Mouse (Mus musculus): Measurements from ENCODE around the gene Foxo6. TPM values are rescaled to one million over a fixed set of nuclear protein-coding genes. Genes with fewer than 3 reads are reported as not detected.

The Foxo6 gene
- 0.13 and 0.37 TPM in 2 replicates for polyA plus RNA-seq (2015; fragmentation: Nextera tagmentation; extraction: Ambion mirVana)

DNA sequence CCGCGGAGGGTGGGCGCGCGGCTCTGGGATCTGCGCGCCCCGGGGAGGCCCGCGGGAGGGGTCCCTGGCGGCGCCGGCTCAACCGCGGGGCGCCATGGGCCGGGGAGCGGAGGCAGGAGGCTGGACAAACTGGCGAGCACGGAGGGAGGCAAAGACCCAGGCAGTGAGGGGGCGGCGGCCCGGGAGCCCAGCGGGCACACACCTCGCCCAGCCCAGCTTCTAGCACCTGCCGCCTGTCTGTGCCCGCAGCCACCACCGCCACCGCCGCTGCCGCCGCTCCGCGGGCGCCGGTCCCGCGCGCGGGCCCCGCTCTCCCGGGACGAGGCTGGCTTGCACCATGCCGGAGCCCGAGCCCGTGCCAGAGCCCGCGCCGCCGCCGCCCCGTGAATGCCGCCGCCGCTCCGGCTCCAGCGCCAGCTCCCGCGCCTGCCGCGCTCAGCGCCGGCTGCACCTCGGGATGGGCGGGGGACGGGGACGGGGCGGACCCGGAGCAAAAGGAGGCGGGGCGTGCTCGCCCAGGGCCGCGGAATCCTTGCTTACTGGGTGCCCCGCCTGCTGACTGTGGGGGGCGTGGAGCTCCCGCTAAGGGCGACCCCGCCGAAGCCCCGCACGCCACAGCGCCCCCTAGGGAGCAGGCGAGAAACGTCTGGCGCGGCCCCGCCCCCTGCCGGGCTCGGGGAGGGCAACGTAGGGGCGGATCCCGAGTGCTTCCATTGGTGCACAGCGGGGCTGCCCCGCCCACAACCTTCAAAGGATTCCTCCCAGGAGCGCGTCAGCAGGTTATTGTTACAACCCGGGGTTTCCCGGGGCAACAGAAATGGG lies at the start of gene Foxo6:
Foxo6 (minus strand) TSS at position 60 of the 822 bp plus-strand sequence.
- under 1% methylated on average over 81 of the region's 99 CpGs for WGBS
- Histone ChIP-seq H3K4me1 (peaks cover 20% of the 10 kb centered on the region), H3K9ac (peak within 1 kb of the TSS; percentile 46), H3K9me3 (no peaks in the 10 kb centered on the region), H3K27me3 (replicated peaks) (peaks cover 36% of the 10 kb centered on the region), H3K4me3 (replicated peaks) (peak within 1 kb of the TSS; percentile 63), H3K36me3 (no peaks in the 10 kb centered on the region), H3K4me2 (peak within 1 kb of the TSS; percentile 100), H3K27ac (no peak within 1 kb of the TSS; the same call in 1 of the 2 replicates)
- ATAC-seq (ENCODE audit: insufficient read depth, low FRiP score, low read depth), result peak; percentile 87

DNA sequence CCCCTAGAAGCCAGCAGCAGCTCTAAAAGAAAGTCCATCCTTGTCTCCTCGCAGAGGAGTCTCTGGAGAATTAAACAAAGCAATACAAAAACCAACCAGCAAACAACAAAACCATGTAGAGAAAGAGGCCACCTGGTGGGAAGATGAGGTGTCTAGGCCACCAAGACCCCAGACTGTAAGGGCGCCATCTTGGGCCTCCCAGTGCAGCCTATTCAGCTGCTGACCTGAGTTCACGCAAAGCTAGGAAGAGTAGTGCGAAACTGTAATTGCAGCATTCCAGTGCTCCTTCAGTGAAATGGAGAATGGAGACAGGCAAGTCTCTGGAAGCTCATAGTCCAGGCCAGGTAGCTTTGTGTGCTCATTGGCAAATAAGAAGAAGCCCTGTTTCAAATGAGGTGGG lies 47.2 kb upstream of the Foxo6 start:
- Histone ChIP-seq H3K4me1 (no peaks in the 10 kb centered on the region), H3K27ac (no peak overlapping the region), H3K27me3 (replicated peaks) (no peaks in the 10 kb centered on the region), H3K9me3 (no peaks in the 10 kb centered on the region), H3K4me3 (replicated peaks) (no peak overlapping the region), H3K4me2 (no peak overlapping the region), H3K9ac (no peak overlapping the region), H3K36me3 (no peaks in the 10 kb centered on the region)
- 87% methylated on average over 4 of the region's 4 CpGs for WGBS
- ATAC-seq (ENCODE audit: insufficient read depth, low FRiP score, low read depth), result no peak

- 33% methylated on average over 11 of the region's 11 CpGs for WGBS
Measured at GRCm38 (mm10) chr4:120332934-120333421, 45.8 kb upstream of the Foxo6 start.

GRCm38 (mm10) chr4:120332405-120332933 lies 45.3 kb upstream of the Foxo6 start:
- no peaks in the 10 kb centered on the region for H3K9me3 ChIP-seq
- no peak overlapping the region for H3K4me3 ChIP-seq (replicated peaks)
- H3K27me3 ChIP-seq (replicated peaks), result no peaks in the 10 kb centered on the region
- ATAC-seq (ENCODE audit: insufficient read depth, low FRiP score, low read depth), result no peak
- H3K36me3 ChIP-seq, result no peaks in the 10 kb centered on the region
- no peak overlapping the region for H3K9ac ChIP-seq
- no peak overlapping the region for H3K27ac ChIP-seq
- 44% methylated on average over 7 of the region's 7 CpGs for WGBS
- no peak overlapping the region for H3K4me2 ChIP-seq
- H3K4me1 ChIP-seq, result no peaks in the 10 kb centered on the region

More at GRCm38 (mm10) chr4:120332934-120333421, 45.8 kb upstream of the Foxo6 start:
- H3K4me1 ChIP-seq, result no peaks in the 10 kb centered on the region
- no peak overlapping the region for H3K4me2 ChIP-seq
- no peak overlapping the region for H3K27ac ChIP-seq
- no peak overlapping the region for H3K4me3 ChIP-seq (replicated peaks)
- no peaks in the 10 kb centered on the region for H3K9me3 ChIP-seq
- H3K36me3 ChIP-seq, result no peaks in the 10 kb centered on the region
- H3K9ac ChIP-seq, result no peak overlapping the region
- no peak for ATAC-seq (ENCODE audit: insufficient read depth, low FRiP score, low read depth)
- no peaks in the 10 kb centered on the region for H3K27me3 ChIP-seq (replicated peaks)

DNA sequence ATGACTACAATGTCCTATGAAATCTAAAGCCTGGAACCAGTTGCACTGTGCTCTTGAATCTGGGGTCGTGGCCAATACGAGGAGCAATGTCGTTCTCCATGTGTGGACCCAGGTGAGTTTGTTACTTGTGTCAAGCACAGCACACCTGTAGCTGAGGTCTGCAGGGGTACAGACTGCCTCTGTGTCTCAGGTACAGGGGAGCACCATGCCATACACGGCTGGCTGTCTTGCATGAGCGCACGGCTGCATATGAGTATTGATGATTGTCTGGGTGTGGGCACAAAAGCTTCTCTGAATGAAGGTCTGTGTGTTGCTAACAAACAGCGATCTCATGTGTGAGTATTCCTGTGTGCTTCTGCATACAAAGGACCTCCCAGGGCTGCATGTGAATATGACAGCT lies 44.8 kb upstream of the Foxo6 start:
- H3K9ac ChIP-seq, result no peak overlapping the region
- H3K36me3 ChIP-seq, result no peaks in the 10 kb centered on the region
- no peak overlapping the region for H3K27ac ChIP-seq
- no peak overlapping the region for H3K4me3 ChIP-seq (replicated peaks)
- no peak for ATAC-seq (ENCODE audit: insufficient read depth, low FRiP score, low read depth)
- no peaks in the 10 kb centered on the region for H3K27me3 ChIP-seq (replicated peaks)
- H3K9me3 ChIP-seq, result no peaks in the 10 kb centered on the region
- WGBS, result 80% methylated on average over 7 of the region's 7 CpGs
- H3K4me2 ChIP-seq, result no peak overlapping the region
- H3K4me1 ChIP-seq, result no peaks in the 10 kb centered on the region

- Histone ChIP-seq H3K27me3 (replicated peaks) (no peaks in the 10 kb centered on the region), H3K4me2 (no peak overlapping the region), H3K27ac (no peak overlapping the region), H3K9me3 (no peaks in the 10 kb centered on the region), H3K4me1 (no peaks in the 10 kb centered on the region), H3K36me3 (no peaks in the 10 kb centered on the region), H3K9ac (no peak overlapping the region), H3K4me3 (replicated peaks) (no peak overlapping the region)
- ATAC-seq (ENCODE audit: insufficient read depth, low FRiP score, low read depth), result no peak
- WGBS, result 83% methylated on average over 2 of the region's 2 CpGs
Measured at GRCm38 (mm10) chr4:120331541-120331940, 44.4 kb upstream of the Foxo6 start.

- Histone ChIP-seq H3K4me2 (no peak overlapping the region), H3K27ac (no peak overlapping the region), H3K9ac (no peak overlapping the region), H3K36me3 (no peaks in the 10 kb centered on the region), H3K4me1 (no peaks in the 10 kb centered on the region), H3K9me3 (no peaks in the 10 kb centered on the region), H3K4me3 (replicated peaks) (no peak overlapping the region), H3K27me3 (replicated peaks) (no peaks in the 10 kb centered on the region)
- WGBS, result 55% methylated on average over 4 of the region's 4 CpGs
- no peak for ATAC-seq (ENCODE audit: insufficient read depth, low FRiP score, low read depth)
Measured at GRCm38 (mm10) chr4:120325748-120326147, 38.6 kb upstream of the Foxo6 start.

- Histone ChIP-seq H3K4me1 (no peaks in the 10 kb centered on the region), H3K9me3 (no peaks in the 10 kb centered on the region), H3K9ac (no peak overlapping the region), H3K4me3 (replicated peaks) (no peak overlapping the region), H3K4me2 (no peak overlapping the region), H3K27me3 (replicated peaks) (no peaks in the 10 kb centered on the region), H3K36me3 (no peaks in the 10 kb centered on the region), H3K27ac (no peak overlapping the region)
- no peak for ATAC-seq (ENCODE audit: insufficient read depth, low FRiP score, low read depth)
- 72% methylated on average over 6 of the region's 6 CpGs for WGBS
Measured at GRCm38 (mm10) chr4:120325051-120325450, 37.9 kb upstream of the Foxo6 start.

GRCm38 (mm10) chr4:120323858-120324257 lies 36.7 kb upstream of the Foxo6 start:
- H3K27ac ChIP-seq, result no peak overlapping the region
- H3K4me3 ChIP-seq (replicated peaks), result no peak overlapping the region
- H3K36me3 ChIP-seq, result no peaks in the 10 kb centered on the region
- no peaks in the 10 kb centered on the region for H3K9me3 ChIP-seq
- no peak for ATAC-seq (ENCODE audit: insufficient read depth, low FRiP score, low read depth)
- no peak overlapping the region for H3K9ac ChIP-seq
- H3K4me1 ChIP-seq, result no peaks in the 10 kb centered on the region
- no peak overlapping the region for H3K4me2 ChIP-seq
- WGBS, result 86% methylated on average over 1 of the region's 1 CpGs
- H3K27me3 ChIP-seq (replicated peaks), result no peaks in the 10 kb centered on the region

GRCm38 (mm10) chr4:120323198-120323597 lies 36.0 kb upstream of the Foxo6 start:
- WGBS, result 23% methylated on average over 6 of the region's 6 CpGs
- Histone ChIP-seq H3K4me1 (no peaks in the 10 kb centered on the region), H3K4me3 (replicated peaks) (no peak overlapping the region), H3K9ac (no peak overlapping the region), H3K36me3 (no peaks in the 10 kb centered on the region), H3K27ac (no peak overlapping the region), H3K4me2 (no peak overlapping the region), H3K27me3 (replicated peaks) (no peaks in the 10 kb centered on the region), H3K9me3 (no peaks in the 10 kb centered on the region)
- ATAC-seq (ENCODE audit: insufficient read depth, low FRiP score, low read depth), result no peak

DNA sequence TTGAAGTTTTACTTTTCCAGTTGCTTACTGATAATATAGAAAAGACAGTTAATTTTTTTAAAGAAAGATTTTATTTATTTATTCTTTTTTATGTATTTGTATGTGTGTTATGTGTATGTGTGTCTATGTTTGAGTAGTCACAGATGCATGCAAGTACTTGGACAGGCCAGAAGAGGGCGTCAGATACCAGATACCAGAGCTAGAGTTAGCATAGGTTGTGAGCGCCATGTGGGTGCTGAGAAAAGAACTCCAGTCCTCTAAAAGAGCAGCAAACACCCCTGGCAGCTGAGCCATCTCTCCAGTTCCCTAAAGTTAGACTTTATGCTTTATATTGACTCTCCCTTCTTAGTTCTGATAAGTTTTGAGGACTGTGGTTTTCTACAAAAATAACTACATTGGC lies 30.4 kb upstream of the Foxo6 start:
- no peaks in the 10 kb centered on the region for H3K36me3 ChIP-seq
- no peaks in the 10 kb centered on the region for H3K27me3 ChIP-seq (replicated peaks)
- no peak for ATAC-seq (ENCODE audit: insufficient read depth, low FRiP score, low read depth)
- H3K9me3 ChIP-seq, result no peaks in the 10 kb centered on the region
- H3K9ac ChIP-seq, result no peak overlapping the region
- 54% methylated on average over 2 of the region's 2 CpGs for WGBS
- H3K4me1 ChIP-seq, result no peaks in the 10 kb centered on the region
- H3K4me2 ChIP-seq, result no peak overlapping the region
- H3K27ac ChIP-seq, result no peak overlapping the region
- no peak overlapping the region for H3K4me3 ChIP-seq (replicated peaks)

DNA sequence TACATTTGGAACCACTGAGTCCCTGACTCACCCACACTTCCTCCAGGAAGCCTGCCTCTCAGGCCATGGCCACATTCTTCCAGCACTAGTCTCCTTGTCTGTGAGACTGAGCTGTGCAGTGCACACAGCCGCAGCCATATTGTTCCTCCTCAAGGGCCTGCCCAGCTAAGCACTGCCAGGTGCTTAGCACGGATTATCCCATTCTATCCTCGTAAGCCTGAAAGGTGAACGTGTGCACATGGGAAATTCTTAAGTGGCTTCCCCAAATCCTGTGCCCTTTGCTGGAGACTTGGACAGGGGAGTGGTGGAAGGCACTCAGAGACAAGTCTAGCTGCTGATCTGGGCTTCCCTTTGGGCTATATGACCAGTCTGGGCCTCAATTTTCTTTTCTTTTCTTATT lies 29.6 kb upstream of the Foxo6 start:
- H3K9ac ChIP-seq, result no peak overlapping the region
- 76% methylated on average over 4 of the region's 4 CpGs for WGBS
- H3K4me3 ChIP-seq (replicated peaks), result no peak overlapping the region
- no peaks in the 10 kb centered on the region for H3K36me3 ChIP-seq
- no peaks in the 10 kb centered on the region for H3K4me1 ChIP-seq
- no peak overlapping the region for H3K27ac ChIP-seq
- H3K9me3 ChIP-seq, result no peaks in the 10 kb centered on the region
- no peak for ATAC-seq (ENCODE audit: insufficient read depth, low FRiP score, low read depth)
- no peaks in the 10 kb centered on the region for H3K27me3 ChIP-seq (replicated peaks)
- H3K4me2 ChIP-seq, result no peak overlapping the region
